Mouse (Mus musculus): ENCODE measurements around the gene Dab2. TPM values are rescaled to one million over a fixed set of nuclear protein-coding genes. Genes with fewer than 3 reads are reported as not detected.

The Dab2 gene
- polyA plus RNA-seq, 1 experiment from 2014 or later: 47.5 TPM

DNA sequence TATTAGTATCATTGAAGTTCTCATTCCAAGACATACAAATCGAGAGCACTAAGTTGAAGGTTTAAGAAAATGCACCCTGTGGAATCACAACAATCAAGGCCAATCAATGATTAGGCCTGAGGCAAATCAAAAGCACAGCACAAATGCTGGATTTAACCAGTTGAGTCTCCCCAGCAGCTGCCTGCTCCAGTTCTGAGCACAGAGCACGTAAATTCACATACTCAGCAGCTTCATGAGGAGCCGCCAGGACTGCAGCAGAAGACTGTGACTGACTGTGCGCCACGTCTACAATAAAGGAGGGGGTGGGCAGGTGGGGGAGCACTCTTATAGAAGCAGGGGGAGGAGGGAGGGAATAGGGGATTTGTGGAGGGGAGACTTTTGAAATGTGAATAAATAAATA is 40.2 kb downstream of the Dab2 start:
- Histone ChIP-seq H3K4me2 (ENCODE audit: low read length) (no peak overlapping the region), H3K4me3 (ENCODE audit: low read depth, low read length) (no peak overlapping the region), H3K36me3 (ENCODE audit: control insufficient read depth, insufficient read depth, low read length) (no peaks in the 10 kb centered on the region), H3K9me3 (ENCODE audit: control insufficient read depth, low read length) (no peaks in the 10 kb centered on the region), H3K27me3 (replicated peaks; ENCODE audit: control insufficient read depth, insufficient read depth, low read length) (no peaks in the 10 kb centered on the region), H3K4me1 (replicated peaks; ENCODE audit: control insufficient read depth, insufficient read depth, low read length) (no peaks in the 10 kb centered on the region), H3K27ac (ENCODE audit: low read depth) (no peak overlapping the region), H3K9ac (ENCODE audit: low read length) (no peak overlapping the region)
- ATAC-seq (replicated peaks; ENCODE audit: low FRiP score, low TSS enrichment, low read depth) (no peak), DNase-seq (ENCODE audit: low spot score) (no peak)
- 77% methylated on average over 5 of the region's 5 CpGs for WGBS

DNA sequence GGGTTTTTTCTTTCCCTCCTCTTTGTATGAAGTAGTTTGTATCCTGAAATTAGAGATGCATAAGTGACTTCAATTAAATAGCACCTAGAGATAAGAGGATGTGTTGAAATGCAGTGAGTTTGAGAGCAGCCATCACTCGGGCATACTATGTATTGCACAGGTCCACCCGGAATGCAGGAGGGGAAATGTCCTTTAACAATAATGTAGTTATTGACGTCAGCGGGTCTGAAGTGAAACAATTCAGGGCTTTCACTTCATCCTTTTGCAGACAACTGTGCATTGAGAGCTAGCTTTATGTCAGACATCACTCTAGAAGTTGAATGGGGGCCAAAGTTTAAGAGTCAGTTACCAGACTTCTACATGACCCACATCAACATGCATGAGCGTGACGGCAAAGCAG is 40.8 kb downstream of the Dab2 start:
- ATAC-seq (replicated peaks; ENCODE audit: low FRiP score, low TSS enrichment, low read depth): no peak
- H3K4me1 ChIP-seq (replicated peaks; ENCODE audit: control insufficient read depth, insufficient read depth, low read length): no peaks in the 10 kb centered on the region

DNA sequence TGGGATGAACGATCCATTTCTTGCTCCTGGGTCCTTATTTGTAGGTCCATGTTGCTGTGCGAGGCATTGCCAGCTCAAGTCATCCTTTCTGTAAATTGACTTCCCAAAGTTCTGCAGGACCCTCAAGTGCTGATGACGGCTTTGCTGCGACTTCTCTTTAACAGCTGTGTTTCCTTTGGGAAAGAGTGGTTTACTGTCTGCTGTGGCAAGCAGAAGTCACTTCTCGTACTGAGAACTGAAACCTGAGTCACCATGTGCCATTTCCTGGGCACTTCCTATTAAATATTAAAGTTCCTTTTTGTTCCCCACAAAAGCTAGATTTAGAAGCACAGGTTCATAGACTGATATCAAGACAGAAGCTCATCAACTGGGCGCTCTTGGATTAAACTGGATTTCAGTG is 41.8 kb downstream of the Dab2 start:
- no peak overlapping the region for H3K27ac ChIP-seq (ENCODE audit: low read depth)
- DNase-seq (ENCODE audit: low spot score) (no peak), ATAC-seq (replicated peaks; ENCODE audit: low FRiP score, low TSS enrichment, low read depth) (no peak)
- H3K36me3 ChIP-seq (ENCODE audit: control insufficient read depth, insufficient read depth, low read length): no peaks in the 10 kb centered on the region
- WGBS: 76% methylated on average over 6 of the region's 6 CpGs
- no peaks in the 10 kb centered on the region for H3K9me3 ChIP-seq (ENCODE audit: control insufficient read depth, low read length)
- H3K4me2 ChIP-seq (ENCODE audit: low read length): no peak overlapping the region
- no peak overlapping the region for H3K4me3 ChIP-seq (ENCODE audit: low read depth, low read length)
- H3K9ac ChIP-seq (ENCODE audit: low read length): no peak overlapping the region
- H3K4me1 ChIP-seq (replicated peaks; ENCODE audit: control insufficient read depth, insufficient read depth, low read length): no peaks in the 10 kb centered on the region
- no peaks in the 10 kb centered on the region for H3K27me3 ChIP-seq (replicated peaks; ENCODE audit: control insufficient read depth, insufficient read depth, low read length)

More for the DNA sequence above, 40.8 kb downstream of the Dab2 start:
- Histone ChIP-seq H3K9ac (ENCODE audit: low read length) (no peak overlapping the region), H3K9me3 (ENCODE audit: control insufficient read depth, low read length) (no peaks in the 10 kb centered on the region), H3K4me3 (ENCODE audit: low read depth, low read length) (no peak overlapping the region), H3K36me3 (ENCODE audit: control insufficient read depth, insufficient read depth, low read length) (no peaks in the 10 kb centered on the region), H3K27me3 (replicated peaks; ENCODE audit: control insufficient read depth, insufficient read depth, low read length) (no peaks in the 10 kb centered on the region), H3K27ac (ENCODE audit: low read depth) (no peak overlapping the region), H3K4me2 (ENCODE audit: low read length) (no peak overlapping the region)
- 82% methylated on average over 6 of the region's 6 CpGs for WGBS
- DNase-seq (ENCODE audit: low spot score): no peak

DNA sequence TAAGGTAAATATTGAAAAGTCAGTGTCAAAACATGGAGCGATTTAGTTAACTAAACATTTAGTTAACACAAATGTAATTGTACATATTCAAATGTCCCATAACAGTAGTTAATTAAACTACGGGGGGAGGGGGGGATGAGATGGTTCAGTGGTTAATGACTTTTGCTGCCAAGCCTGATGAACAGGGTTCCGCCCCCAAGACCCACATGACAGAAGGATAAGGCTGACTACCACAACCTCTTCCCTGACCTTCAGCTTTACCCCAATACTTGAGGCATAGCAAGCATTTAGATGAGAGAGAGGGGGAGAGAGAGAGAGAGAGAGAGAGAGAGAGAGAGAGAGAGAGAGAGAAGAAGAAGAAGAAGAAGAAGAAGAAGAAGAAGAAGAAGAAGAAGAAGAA is 54.3 kb downstream of the Dab2 start:
- whole genome bisulfite sequencing: 84% methylated on average over 3 of the region's 3 CpGs
- H3K4me2 ChIP-seq (ENCODE audit: low read length): no peak overlapping the region
- H3K4me1 ChIP-seq (replicated peaks; ENCODE audit: control insufficient read depth, insufficient read depth, low read length): no peaks in the 10 kb centered on the region
- H3K27me3 ChIP-seq (replicated peaks; ENCODE audit: control insufficient read depth, insufficient read depth, low read length): no peaks in the 10 kb centered on the region
- no peaks in the 10 kb centered on the region for H3K9me3 ChIP-seq (ENCODE audit: control insufficient read depth, low read length)
- no peak overlapping the region for H3K4me3 ChIP-seq (ENCODE audit: low read depth, low read length)
- H3K36me3 ChIP-seq (ENCODE audit: control insufficient read depth, insufficient read depth, low read length): no peaks in the 10 kb centered on the region
- DNase-seq (ENCODE audit: low spot score): no peak
- no peak overlapping the region for H3K27ac ChIP-seq (ENCODE audit: low read depth)
- H3K9ac ChIP-seq (ENCODE audit: low read length): no peak overlapping the region
- ATAC-seq (replicated peaks; ENCODE audit: low FRiP score, low TSS enrichment, low read depth): no peak

DNA sequence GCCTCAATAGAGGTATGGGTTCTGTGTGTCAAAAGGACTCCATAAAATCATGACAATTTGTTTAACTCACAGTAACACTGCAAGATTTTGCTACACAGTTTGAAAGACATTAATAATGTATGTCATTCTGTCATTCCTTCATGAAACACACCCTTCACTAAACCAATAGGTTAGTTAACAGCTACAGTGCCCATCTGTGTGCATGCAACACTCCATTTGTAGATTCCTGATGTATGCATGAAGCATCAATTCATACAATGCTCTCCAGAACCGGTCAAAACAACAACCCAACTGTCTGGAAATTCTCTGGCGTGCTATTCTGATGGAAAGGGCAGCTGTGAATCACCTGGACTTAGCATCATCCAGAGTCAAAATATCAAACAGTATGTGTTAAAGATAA is 60.3 kb downstream of the Dab2 start:
- Histone ChIP-seq H3K4me1 (replicated peaks; ENCODE audit: control insufficient read depth, insufficient read depth, low read length) (no peaks in the 10 kb centered on the region), H3K27me3 (replicated peaks; ENCODE audit: control insufficient read depth, insufficient read depth, low read length) (no peaks in the 10 kb centered on the region), H3K4me2 (ENCODE audit: low read length) (no peak overlapping the region), H3K4me3 (ENCODE audit: low read depth, low read length) (no peak overlapping the region), H3K9me3 (ENCODE audit: control insufficient read depth, low read length) (no peaks in the 10 kb centered on the region), H3K9ac (ENCODE audit: low read length) (no peak overlapping the region), H3K27ac (ENCODE audit: low read depth) (no peak overlapping the region), H3K36me3 (ENCODE audit: control insufficient read depth, insufficient read depth, low read length) (no peaks in the 10 kb centered on the region)
- 82% methylated on average over 2 of the region's 2 CpGs for WGBS
- ATAC-seq (replicated peaks; ENCODE audit: low FRiP score, low TSS enrichment, low read depth): no peak
- no peak for DNase-seq (ENCODE audit: low spot score)

DNA sequence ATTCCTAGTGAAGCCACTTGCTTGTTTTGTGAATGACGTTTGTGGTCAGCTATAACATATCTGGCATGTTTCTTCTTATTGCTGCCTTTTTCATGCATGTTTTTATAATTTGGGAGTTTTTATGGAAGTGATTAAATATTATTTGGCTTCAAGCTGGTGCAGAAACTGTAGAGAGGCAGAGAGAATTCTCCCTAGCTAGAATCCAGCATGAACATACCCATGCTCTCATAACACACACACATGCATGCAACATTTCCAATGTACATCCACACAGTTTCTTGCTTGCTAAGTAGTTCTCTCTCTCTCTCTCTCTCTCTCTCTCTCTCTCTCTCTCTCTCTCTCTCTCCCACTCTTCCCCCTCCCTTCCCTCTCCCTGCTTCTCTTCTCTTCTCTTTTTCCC is 70.4 kb downstream of the Dab2 start:
- no peaks in the 10 kb centered on the region for H3K36me3 ChIP-seq (ENCODE audit: control insufficient read depth, insufficient read depth, low read length)
- H3K27me3 ChIP-seq (replicated peaks; ENCODE audit: control insufficient read depth, insufficient read depth, low read length): no peaks in the 10 kb centered on the region
- no peak overlapping the region for H3K4me3 ChIP-seq (ENCODE audit: low read depth, low read length)
- WGBS: 26% methylated on average over 1 of the region's 1 CpGs
- H3K4me2 ChIP-seq (ENCODE audit: low read length): no peak overlapping the region
- H3K9me3 ChIP-seq (ENCODE audit: control insufficient read depth, low read length): no peaks in the 10 kb centered on the region
- ATAC-seq (replicated peaks; ENCODE audit: low FRiP score, low TSS enrichment, low read depth): no peak
- no peak overlapping the region for H3K9ac ChIP-seq (ENCODE audit: low read length)
- H3K4me1 ChIP-seq (replicated peaks; ENCODE audit: control insufficient read depth, insufficient read depth, low read length): no peaks in the 10 kb centered on the region; the same call in 1 of the 2 replicates
- no peak for DNase-seq (ENCODE audit: low spot score)
- no peak overlapping the region for H3K27ac ChIP-seq (ENCODE audit: low read depth)

DNA sequence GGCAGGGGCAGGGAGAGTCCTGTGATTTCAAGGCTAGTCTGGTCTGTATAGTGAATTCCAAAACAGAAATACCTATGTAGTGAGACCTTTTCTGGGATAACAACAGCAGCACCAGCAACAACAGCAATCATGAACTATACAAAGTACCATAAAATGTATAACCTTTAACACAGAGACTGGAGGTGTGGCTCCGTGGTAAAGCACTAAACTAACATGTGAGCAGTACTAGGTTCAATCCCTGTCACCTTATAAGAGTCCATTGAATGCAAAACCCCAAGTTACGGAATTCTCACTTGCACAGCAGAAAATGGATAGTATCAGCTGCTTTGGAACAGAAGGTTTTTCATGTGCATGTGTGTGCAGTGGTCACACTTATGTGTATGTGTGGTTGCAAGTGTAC is 71.9 kb downstream of the Dab2 start:
- no peak overlapping the region for H3K4me2 ChIP-seq (ENCODE audit: low read length)
- no peak overlapping the region for H3K9ac ChIP-seq (ENCODE audit: low read length)
- no peak for ATAC-seq (replicated peaks; ENCODE audit: low FRiP score, low TSS enrichment, low read depth)
- no peak overlapping the region for H3K27ac ChIP-seq (ENCODE audit: low read depth)
- no peaks in the 10 kb centered on the region for H3K9me3 ChIP-seq (ENCODE audit: control insufficient read depth, low read length)
- 80% methylated on average over 2 of the region's 2 CpGs for WGBS
- no peaks in the 10 kb centered on the region for H3K36me3 ChIP-seq (ENCODE audit: control insufficient read depth, insufficient read depth, low read length)
- no peaks in the 10 kb centered on the region; the same call in none of the 2 replicates for H3K4me1 ChIP-seq (replicated peaks; ENCODE audit: control insufficient read depth, insufficient read depth, low read length)
- no peak overlapping the region for H3K4me3 ChIP-seq (ENCODE audit: low read depth, low read length)
- no peaks in the 10 kb centered on the region for H3K27me3 ChIP-seq (replicated peaks; ENCODE audit: control insufficient read depth, insufficient read depth, low read length)
- DNase-seq (ENCODE audit: low spot score): no peak

DNA sequence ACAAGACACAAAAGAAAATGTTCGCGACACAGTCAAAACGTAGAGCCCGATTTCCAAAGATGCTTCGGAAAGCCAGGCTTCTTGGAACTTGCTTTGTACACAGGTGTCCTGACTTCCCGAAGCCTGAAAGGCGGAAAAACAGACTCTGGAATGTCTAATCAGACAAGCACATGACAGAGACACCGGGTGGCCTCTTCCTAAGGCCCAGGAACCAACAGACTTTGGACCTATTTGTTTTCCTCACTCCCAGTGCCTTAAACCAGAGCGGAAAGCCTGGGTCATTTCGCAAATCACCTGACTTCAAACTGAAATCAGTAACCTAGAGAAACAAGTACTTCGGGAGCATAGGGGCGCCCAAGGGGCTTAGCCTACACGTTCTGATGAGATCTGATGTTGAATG is 75.4 kb downstream of the Dab2 start:
- Histone ChIP-seq H3K27me3 (replicated peaks; ENCODE audit: control insufficient read depth, insufficient read depth, low read length) (no peaks in the 10 kb centered on the region), H3K27ac (ENCODE audit: low read depth) (no peak overlapping the region), H3K4me3 (ENCODE audit: low read depth, low read length) (no peak overlapping the region), H3K4me1 (replicated peaks; ENCODE audit: control insufficient read depth, insufficient read depth, low read length) (no peaks in the 10 kb centered on the region; the same call in 1 of the 2 replicates), H3K36me3 (ENCODE audit: control insufficient read depth, insufficient read depth, low read length) (no peaks in the 10 kb centered on the region), H3K9me3 (ENCODE audit: control insufficient read depth, low read length) (no peaks in the 10 kb centered on the region), H3K4me2 (ENCODE audit: low read length) (no peak overlapping the region), H3K9ac (ENCODE audit: low read length) (no peak overlapping the region)
- ATAC-seq (replicated peaks; ENCODE audit: low FRiP score, low TSS enrichment, low read depth): peak; percentile 75
- WGBS: 67% methylated on average over 13 of the region's 13 CpGs
- no peak for DNase-seq (ENCODE audit: low spot score)

DNA sequence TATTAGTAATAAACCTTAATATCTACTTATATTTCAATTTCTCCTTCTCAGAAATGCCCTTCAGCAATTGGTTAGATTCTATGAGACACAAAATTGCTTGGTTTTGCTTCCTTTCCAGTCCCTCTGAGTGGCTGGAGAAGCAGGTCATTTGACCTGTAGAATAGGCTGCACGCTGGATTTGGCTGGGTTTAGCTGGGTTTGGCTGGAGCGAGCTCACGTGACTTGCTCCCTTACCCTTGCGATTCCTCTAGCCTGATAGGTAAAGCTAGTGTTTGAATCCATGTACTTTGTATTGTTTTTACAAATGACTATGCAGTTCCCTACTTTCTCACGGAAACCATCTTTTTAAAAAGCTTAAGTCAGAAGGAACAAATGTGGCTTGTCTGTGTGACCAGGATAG is 76.4 kb downstream of the Dab2 start:
- Histone ChIP-seq H3K27ac (ENCODE audit: low read depth) (no peak overlapping the region), H3K4me3 (ENCODE audit: low read depth, low read length) (no peak overlapping the region), H3K4me2 (ENCODE audit: low read length) (no peak overlapping the region), H3K9ac (ENCODE audit: low read length) (no peak overlapping the region), H3K9me3 (ENCODE audit: control insufficient read depth, low read length) (no peaks in the 10 kb centered on the region), H3K36me3 (ENCODE audit: control insufficient read depth, insufficient read depth, low read length) (no peaks in the 10 kb centered on the region), H3K27me3 (replicated peaks; ENCODE audit: control insufficient read depth, insufficient read depth, low read length) (no peaks in the 10 kb centered on the region), H3K4me1 (replicated peaks; ENCODE audit: control insufficient read depth, insufficient read depth, low read length) (no peaks in the 10 kb centered on the region; the same call in 1 of the 2 replicates)
- ATAC-seq (replicated peaks; ENCODE audit: low FRiP score, low TSS enrichment, low read depth) (no peak), DNase-seq (ENCODE audit: low spot score) (no peak)
- WGBS: 78% methylated on average over 5 of the region's 5 CpGs

All from intestine, embryonic 14.5 days (tissue).